Mouse (Mus musculus) MEL (cell line): ENCODE data around the gene Zdhhc17.

Source experiments
- HCFC1 ChIP-seq: IDR thresholded peaks from 2 replicates; pipeline ENCODE4 v1.6.1; 2012; ENCODE audit warnings: low read depth, mild to moderate bottlenecking, inconsistent platforms, low read length, improper control_type of control experiment, moderate library complexity
- MXI1 ChIP-seq: IDR thresholded peaks from 2 replicates; pipeline ENCODE4 v1.6.1; 2011; ENCODE audit warnings: mild to moderate bottlenecking, low read depth, low read length, improper control_type of control experiment
- POLR2A ChIP-seq, 2 experiments: IDR thresholded peaks; 2 replicates each; pipeline ENCODE4 v1.6.1; 2011 to 2012; ENCODE audit warnings: low read length in 2 of 2, mild to moderate bottlenecking in 2 of 2, control low read depth in 1 of 2, improper control_type of control experiment in 1 of 2, low read depth in 1 of 2, moderate library complexity in 1 of 2; ENCODE audit not compliant: control insufficient read depth in 1 of 2, insufficient read depth in 1 of 2, poor library complexity in 1 of 2

DNA sequence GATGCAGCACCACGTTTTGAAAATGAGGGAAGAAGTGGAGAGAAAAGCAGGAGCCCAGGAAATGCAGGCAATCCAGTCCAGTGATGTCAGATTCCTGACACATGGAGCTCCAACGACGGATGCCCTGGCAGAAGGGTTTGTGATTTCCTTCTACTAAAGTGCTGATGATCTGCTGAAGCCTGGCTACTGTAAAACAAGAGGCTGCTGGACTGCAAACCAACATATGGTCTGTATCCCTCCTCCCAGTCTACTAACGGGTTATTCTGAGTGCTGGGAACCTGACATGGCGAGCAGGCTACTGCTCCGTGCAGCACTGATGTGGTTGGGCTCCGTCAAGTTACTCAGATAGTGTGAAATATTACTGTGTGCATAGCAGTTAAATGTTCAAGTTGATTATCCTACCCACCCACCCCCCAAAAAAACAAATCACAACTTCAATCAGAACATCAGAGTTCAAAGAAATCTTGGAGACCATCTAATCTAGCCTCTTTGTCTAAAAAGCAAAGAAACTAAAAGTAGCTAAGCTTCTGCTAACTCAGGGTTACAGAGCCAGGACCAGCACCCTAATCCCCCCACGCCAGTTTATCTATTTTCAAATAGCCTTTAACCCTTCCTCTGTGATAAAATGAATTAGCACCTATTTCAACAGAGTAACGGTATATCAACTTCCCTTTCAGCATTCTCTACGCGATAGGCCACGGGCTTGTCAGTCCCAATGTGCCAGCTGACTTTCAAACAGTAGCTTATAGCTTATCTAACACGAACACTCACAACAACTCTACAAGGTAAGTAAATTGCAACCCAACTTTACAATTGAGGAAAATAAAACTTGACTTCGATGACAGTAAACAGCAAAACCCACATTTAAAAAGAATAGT is 4.1 kb downstream of the Zdhhc17 start:
- TF ChIP-seq POLR2A (IDR thresholded peaks at IDR 0.05; ENCODE audit: control insufficient read depth in 1 of 2, insufficient read depth in 1 of 2, low read depth in 1 of 2, low read length in 2 of 2, poor library complexity in 1 of 2) (no peak), MXI1 (peak; percentile 68), HCFC1 (no peak; the same call in none of the 2 replicates)
